Mouse (Mus musculus): Measurements from ENCODE around the gene Eln. TPM values are rescaled to one million over a fixed set of nuclear protein-coding genes. Genes with fewer than 3 reads are reported as not detected.

Gene Eln
- polyA plus RNA-seq, 1 experiment from 2014 or later = 25.8 TPM

Other genes starting within 250 kb of the Eln start
- 10.4 and 12.1 TPM in 2 replicates for gene Clip2, start 194.9 kb downstream of the Eln start, polyA plus RNA-seq (2015; fragmentation: Nextera tagmentation; extraction: Ambion mirVana)
- 0.51 and 0.63 TPM in 2 replicates for gene Syna, start 187.2 kb downstream of the Eln start, polyA plus RNA-seq (2015; fragmentation: Nextera tagmentation; extraction: Ambion mirVana)
- gene Rfc2, start 166.0 kb downstream of the Eln start, polyA plus RNA-seq (2015; fragmentation: Nextera tagmentation; extraction: Ambion mirVana) = 185 and 216 TPM in 2 replicates
- 3.4 and 3.9 TPM in 2 replicates for gene Lat2, start 132.3 kb downstream of the Eln start, polyA plus RNA-seq (2015; fragmentation: Nextera tagmentation; extraction: Ambion mirVana)
- gene Eif4h, start 107.8 kb downstream of the Eln start, polyA plus RNA-seq (2015; fragmentation: Nextera tagmentation; extraction: Ambion mirVana) = 317 and 361 TPM in 2 replicates
- 22.7 and 27.1 TPM in 2 replicates for gene Limk1, start 58.7 kb downstream of the Eln start, polyA plus RNA-seq (2015; fragmentation: Nextera tagmentation; extraction: Ambion mirVana)
- gene Tmem270, start 159.4 kb upstream of the Eln start, polyA plus RNA-seq (2015; fragmentation: Nextera tagmentation; extraction: Ambion mirVana) = not detected in 2 replicates
- gene Cldn13, start 168.2 kb upstream of the Eln start, polyA plus RNA-seq (2015; fragmentation: Nextera tagmentation; extraction: Ambion mirVana) = not detected in 2 replicates
- 4.2 and 9.2 TPM in 2 replicates for gene Mettl27, start 185.0 kb upstream of the Eln start, polyA plus RNA-seq (2015; fragmentation: Nextera tagmentation; extraction: Ambion mirVana)
- 0.13 and 10.1 TPM in 2 replicates for gene Cldn4, start 199.6 kb upstream of the Eln start, polyA plus RNA-seq (2015; fragmentation: Nextera tagmentation; extraction: Ambion mirVana)
- 0.96 and 16.8 TPM in 2 replicates for gene Cldn3, start 238.9 kb upstream of the Eln start, polyA plus RNA-seq (2015; fragmentation: Nextera tagmentation; extraction: Ambion mirVana)